Mouse (Mus musculus): ENCODE measurements at regions not wholly inside any gene's neighbourhood (a gene's known extent, or its start where the extent isn't known, plus 50 kb on each side); places are given as distances from the start of the nearest gene placed in this dataset.

DNA sequence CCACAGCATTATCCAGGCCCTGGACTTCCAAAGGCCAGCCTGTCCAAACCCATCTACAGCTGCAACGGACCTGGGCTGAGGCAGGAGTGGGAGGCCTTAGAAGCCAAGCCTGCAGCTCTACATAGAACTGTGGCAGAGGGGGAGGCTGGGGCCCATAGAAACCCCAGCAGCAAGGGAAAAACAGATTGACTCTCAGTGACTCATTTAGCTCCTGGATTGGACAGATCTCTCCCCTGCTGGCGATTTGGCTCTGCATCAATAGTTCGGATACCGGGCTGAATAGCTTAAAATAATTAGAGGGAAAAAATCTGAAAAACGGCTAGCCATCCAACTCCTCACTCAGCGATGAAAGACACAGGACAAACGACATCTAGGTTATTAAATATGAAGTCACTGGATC lies 97.4 kb downstream of the Lmo4 start:
- Histone ChIP-seq H3K4me3 (ENCODE audit: insufficient read depth, low read depth, low read length) (no peak overlapping the region), H3K27ac (replicated peaks; ENCODE audit: insufficient read depth, low read depth, low read length) (no peak overlapping the region), H3K4me1 (ENCODE audit: control insufficient read depth, insufficient read depth, low read length) (peaks cover 5% of the 10 kb centered on the region), H3K9ac (ENCODE audit: low read depth, low read length) (no peak overlapping the region), H3K27me3 (ENCODE audit: control insufficient read depth, insufficient read depth, low read length) (no peaks in the 10 kb centered on the region), H3K36me3 (ENCODE audit: control insufficient read depth, insufficient read depth, low read length) (no peaks in the 10 kb centered on the region), H3K79me2 (ENCODE audit: control insufficient read depth, insufficient read depth, low read length) (no peaks in the 10 kb centered on the region)
- DNase-seq (ENCODE audit: extremely low read depth, low read depth, low spot score): no peak
- 86% methylated on average over 7 of the region's 7 CpGs for WGBS
- TF ChIP-seq POLR2A (IDR thresholded peaks at IDR 0.05; ENCODE audit: extremely low read depth, insufficient read depth, low read length): no peak
- TF ChIP-seq CTCF (IDR thresholded peaks at IDR 0.05; ENCODE audit: low read depth, low read length): no peak

DNA sequence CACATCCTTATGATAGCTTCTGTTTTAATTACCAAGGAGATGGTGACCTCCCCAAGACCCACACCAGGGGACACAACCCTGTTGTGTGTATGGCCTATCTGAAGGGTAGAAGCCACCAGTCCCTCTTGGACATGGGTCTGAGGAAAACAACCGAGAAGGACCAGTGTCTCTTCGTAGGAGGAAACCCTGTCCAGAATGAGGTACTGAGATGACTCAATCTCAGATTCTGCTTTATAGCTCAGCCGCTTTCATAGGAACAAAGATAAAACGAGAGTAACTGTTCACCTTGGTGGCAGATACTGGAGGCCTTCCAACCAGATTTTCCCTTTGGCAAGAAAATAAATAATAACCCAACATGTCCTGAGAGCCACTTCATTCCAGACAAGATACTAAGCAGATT lies 100.7 kb downstream of the Lmo4 start:
- Histone ChIP-seq H3K9ac (ENCODE audit: low read depth, low read length) (no peak overlapping the region), H3K4me1 (ENCODE audit: control insufficient read depth, insufficient read depth, low read length) (no peaks in the 10 kb centered on the region), H3K36me3 (ENCODE audit: control insufficient read depth, insufficient read depth, low read length) (no peaks in the 10 kb centered on the region), H3K27me3 (ENCODE audit: control insufficient read depth, insufficient read depth, low read length) (no peaks in the 10 kb centered on the region), H3K79me2 (ENCODE audit: control insufficient read depth, insufficient read depth, low read length) (no peaks in the 10 kb centered on the region), H3K27ac (replicated peaks; ENCODE audit: insufficient read depth, low read depth, low read length) (no peak overlapping the region), H3K4me3 (ENCODE audit: insufficient read depth, low read depth, low read length) (no peak overlapping the region)
- TF ChIP-seq POLR2A (IDR thresholded peaks at IDR 0.05; ENCODE audit: extremely low read depth, insufficient read depth, low read length) (no peak), CTCF (IDR thresholded peaks at IDR 0.05; ENCODE audit: low read depth, low read length) (no peak)
- 77% methylated on average over 4 of the region's 4 CpGs for WGBS
- DNase-seq (ENCODE audit: extremely low read depth, low read depth, low spot score): no peak

DNA sequence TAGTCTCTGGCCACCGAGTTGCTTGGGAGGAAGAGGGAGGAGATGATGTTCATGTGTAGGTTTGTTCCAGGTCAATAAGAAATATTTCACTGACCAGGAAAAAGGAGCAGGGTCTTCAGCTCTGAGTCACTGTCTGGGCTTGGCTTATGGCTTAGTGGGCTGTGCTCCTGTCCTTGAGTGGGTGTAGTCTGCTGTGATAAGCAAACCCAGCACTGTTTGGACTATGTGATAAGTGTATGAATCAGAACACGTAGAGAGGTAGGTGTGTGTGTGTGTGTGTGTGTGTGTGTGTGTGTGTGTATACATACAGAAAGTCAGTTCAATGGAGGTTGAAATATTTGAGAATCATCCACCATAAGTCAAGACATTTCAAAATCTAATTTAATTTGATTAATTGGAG lies 105.6 kb downstream of the Lmo4 start:
- H3K4me3 ChIP-seq (ENCODE audit: insufficient read depth, low read depth, low read length): no peak overlapping the region
- H3K79me2 ChIP-seq (ENCODE audit: control insufficient read depth, insufficient read depth, low read length): no peaks in the 10 kb centered on the region
- no peaks in the 10 kb centered on the region for H3K4me1 ChIP-seq (ENCODE audit: control insufficient read depth, insufficient read depth, low read length)
- no peak for DNase-seq (ENCODE audit: extremely low read depth, low read depth, low spot score)
- 64% methylated on average over 2 of the region's 2 CpGs for WGBS
- H3K9ac ChIP-seq (ENCODE audit: low read depth, low read length): no peak overlapping the region
- no peak overlapping the region for H3K27ac ChIP-seq (replicated peaks; ENCODE audit: insufficient read depth, low read depth, low read length)
- TF ChIP-seq CTCF (IDR thresholded peaks at IDR 0.05; ENCODE audit: low read depth, low read length): no peak
- TF ChIP-seq POLR2A (IDR thresholded peaks at IDR 0.05; ENCODE audit: extremely low read depth, insufficient read depth, low read length): no peak
- H3K27me3 ChIP-seq (ENCODE audit: control insufficient read depth, insufficient read depth, low read length): no peaks in the 10 kb centered on the region
- H3K36me3 ChIP-seq (ENCODE audit: control insufficient read depth, insufficient read depth, low read length): no peaks in the 10 kb centered on the region

DNA sequence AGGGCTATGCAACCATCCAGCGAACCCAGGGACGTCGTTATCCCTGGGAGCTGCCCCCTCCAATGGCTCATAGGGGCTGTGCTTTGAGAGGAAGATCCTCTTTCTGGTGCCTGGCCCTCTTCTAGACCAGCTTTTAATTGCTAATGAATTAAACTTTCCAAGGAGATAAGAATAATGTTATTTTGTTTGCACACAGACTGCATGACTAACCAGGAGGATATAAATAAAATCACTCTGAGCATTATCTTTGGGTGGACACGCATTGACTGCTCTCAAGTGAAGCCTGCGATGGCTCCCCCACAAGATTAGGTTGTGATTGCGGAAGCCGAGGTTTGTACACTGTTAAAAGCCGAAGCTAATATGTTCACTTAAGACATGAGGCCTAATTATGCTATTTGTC lies 106.3 kb downstream of the Lmo4 start:
- no peak overlapping the region for H3K9ac ChIP-seq (ENCODE audit: low read depth, low read length)
- peak; percentile 9 for DNase-seq (ENCODE audit: extremely low read depth, low read depth, low spot score)
- no peaks in the 10 kb centered on the region for H3K27me3 ChIP-seq (ENCODE audit: control insufficient read depth, insufficient read depth, low read length)
- H3K4me3 ChIP-seq (ENCODE audit: insufficient read depth, low read depth, low read length): no peak overlapping the region
- no peaks in the 10 kb centered on the region for H3K4me1 ChIP-seq (ENCODE audit: control insufficient read depth, insufficient read depth, low read length)
- H3K36me3 ChIP-seq (ENCODE audit: control insufficient read depth, insufficient read depth, low read length): no peaks in the 10 kb centered on the region
- H3K27ac ChIP-seq (replicated peaks; ENCODE audit: insufficient read depth, low read depth, low read length): no peak overlapping the region
- no peak for TF ChIP-seq CTCF (IDR thresholded peaks at IDR 0.05; ENCODE audit: low read depth, low read length)
- TF ChIP-seq POLR2A (IDR thresholded peaks at IDR 0.05; ENCODE audit: extremely low read depth, insufficient read depth, low read length): no peak
- no peaks in the 10 kb centered on the region for H3K79me2 ChIP-seq (ENCODE audit: control insufficient read depth, insufficient read depth, low read length)
- WGBS: 62% methylated on average over 8 of the region's 8 CpGs

DNA sequence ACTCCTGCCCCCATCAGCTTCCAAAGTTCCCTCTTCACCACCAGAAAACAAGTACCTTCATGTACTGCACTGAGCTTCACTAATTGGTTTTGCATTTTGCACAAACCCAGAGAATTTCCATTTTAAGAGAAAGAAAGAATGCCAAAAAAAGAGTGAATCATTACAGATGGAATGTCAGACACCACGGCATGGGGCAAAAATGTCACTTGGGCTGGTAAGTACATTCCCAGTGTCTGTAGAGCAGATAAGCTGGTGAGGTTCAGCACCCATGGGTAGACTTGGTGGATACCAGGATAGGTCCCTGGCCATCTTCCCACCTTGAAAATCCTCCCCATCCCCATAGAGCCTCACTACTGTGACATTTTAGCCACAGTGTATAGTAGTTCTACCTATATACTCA lies 113.8 kb downstream of the Lmo4 start:
- TF ChIP-seq POLR2A (IDR thresholded peaks at IDR 0.05; ENCODE audit: extremely low read depth, insufficient read depth, low read length) (no peak), CTCF (IDR thresholded peaks at IDR 0.05; ENCODE audit: low read depth, low read length) (no peak)
- WGBS: 70% methylated on average over 1 of the region's 1 CpGs

DNA sequence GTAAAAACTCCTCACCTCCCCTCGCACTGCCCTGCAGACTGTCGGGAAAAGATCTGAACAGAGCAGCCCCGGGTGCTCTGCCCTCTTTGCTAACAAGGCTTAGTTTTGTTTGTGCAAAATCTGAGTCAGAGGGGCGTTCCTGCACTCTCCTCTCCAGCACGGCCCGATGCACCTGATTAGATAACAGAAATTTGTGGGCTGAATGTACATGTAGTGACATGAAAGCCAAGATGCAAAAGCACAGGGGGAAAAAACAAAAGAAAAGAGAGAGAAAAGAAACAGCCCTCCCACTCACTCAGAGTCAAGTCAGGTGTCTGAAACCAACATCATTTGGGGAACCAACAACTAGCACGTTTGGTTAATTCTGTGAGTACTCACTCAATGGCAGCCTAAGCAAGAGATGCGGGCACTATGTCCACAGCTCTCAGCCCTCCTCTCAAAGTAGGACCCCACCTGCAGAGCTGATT lies 115.2 kb downstream of the Lmo4 start:
- no peaks in the 10 kb centered on the region for H3K79me2 ChIP-seq (ENCODE audit: control insufficient read depth, insufficient read depth, low read length)
- no peak overlapping the region for H3K4me3 ChIP-seq (ENCODE audit: insufficient read depth, low read depth, low read length)
- no peak overlapping the region for H3K27ac ChIP-seq (replicated peaks; ENCODE audit: insufficient read depth, low read depth, low read length)
- TF ChIP-seq POLR2A (IDR thresholded peaks at IDR 0.05; ENCODE audit: extremely low read depth, insufficient read depth, low read length) (no peak), CTCF (IDR thresholded peaks at IDR 0.05; ENCODE audit: low read depth, low read length) (no peak)
- H3K9ac ChIP-seq (ENCODE audit: low read depth, low read length): no peak overlapping the region
- H3K36me3 ChIP-seq (ENCODE audit: control insufficient read depth, insufficient read depth, low read length): no peaks in the 10 kb centered on the region
- WGBS: 13% methylated on average over 8 of the region's 8 CpGs
- no peaks in the 10 kb centered on the region; the same call in 1 of the 2 replicates for H3K27me3 ChIP-seq (ENCODE audit: control insufficient read depth, insufficient read depth, low read length)
- no peaks in the 10 kb centered on the region for H3K4me1 ChIP-seq (ENCODE audit: control insufficient read depth, insufficient read depth, low read length)
- DNase-seq (ENCODE audit: extremely low read depth, low read depth, low spot score): no peak

More for the DNA sequence above, 113.8 kb downstream of the Lmo4 start:
- Histone ChIP-seq H3K36me3 (ENCODE audit: control insufficient read depth, insufficient read depth, low read length) (no peaks in the 10 kb centered on the region), H3K4me1 (ENCODE audit: control insufficient read depth, insufficient read depth, low read length) (no peaks in the 10 kb centered on the region), H3K27ac (replicated peaks; ENCODE audit: insufficient read depth, low read depth, low read length) (no peak overlapping the region), H3K79me2 (ENCODE audit: control insufficient read depth, insufficient read depth, low read length) (no peaks in the 10 kb centered on the region), H3K4me3 (ENCODE audit: insufficient read depth, low read depth, low read length) (no peak overlapping the region), H3K9ac (ENCODE audit: low read depth, low read length) (no peak overlapping the region), H3K27me3 (ENCODE audit: control insufficient read depth, insufficient read depth, low read length) (no peaks in the 10 kb centered on the region; the same call in 1 of the 2 replicates)
- DNase-seq (ENCODE audit: extremely low read depth, low read depth, low spot score): no peak

Data from liver, adult 2 months (tissue).